In the genomic region with DNA sequence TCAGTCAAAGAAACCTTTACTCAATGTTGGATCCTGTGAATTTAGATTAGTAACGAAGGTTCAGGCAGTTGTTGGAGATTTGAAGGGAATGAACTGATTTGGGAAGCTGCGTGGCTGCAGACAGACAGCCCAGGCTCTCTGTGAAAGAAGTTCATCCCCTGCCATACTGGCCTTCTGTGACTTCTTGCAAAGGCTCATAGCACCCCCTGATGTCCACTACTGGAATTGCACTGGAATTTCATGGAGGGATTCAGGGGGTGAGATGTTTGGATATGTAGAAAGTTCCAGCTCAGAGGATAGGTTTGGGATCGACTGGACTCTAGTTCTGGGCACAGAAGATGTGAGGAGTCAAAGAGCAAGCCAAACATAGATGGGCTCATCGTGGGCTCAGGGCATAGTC, we compare ENCODE assay signal across 9 mouse cellular contexts. TPM values are rescaled to one million over a fixed set of nuclear protein-coding genes. Genes with fewer than 3 reads are reported as not detected.
DNase-seq lines count a peak whose midpoint lies in the region; ATAC-seq and TF ChIP-seq lines count a peak whose summit lies in the region.
"Had no signal": no experiment of that assay in that cellular context is flagged by ENCODE, and none has a peak within 500 bp of the region (broad histone marks: within the 10 kb centered on the region; RNA-seq: fewer than 3 reads in every experiment).

No protein-coding gene starts in this region.

- H3K4me2 ChIP-seq in hindbrain, embryonic 11.5 days (replicated peaks; ENCODE audit: low read depth, low read length), result no peak overlapping the region
- H3K4me2 ChIP-seq in hindbrain, embryonic 13.5 days, result no peak overlapping the region
- H3K4me2 ChIP-seq: embryonic facial prominence, embryonic 13.5 days had no signal

- no peaks in the 10 kb centered on the region for H3K36me3 ChIP-seq in hindbrain, embryonic 11.5 days (ENCODE audit: control insufficient read depth, insufficient read depth, low read length)
- peaks cover 24% of the 10 kb centered on the region for H3K36me3 ChIP-seq in hindbrain, embryonic 13.5 days
- no peaks in the 10 kb centered on the region for H3K36me3 ChIP-seq in G1E (replicated peaks)
- H3K36me3 ChIP-seq: embryonic facial prominence, embryonic 13.5 days had no signal

- no peak overlapping the region for H3K9ac ChIP-seq in hindbrain, embryonic 11.5 days (ENCODE audit: low read depth, low read length)
- H3K9ac ChIP-seq in hindbrain, embryonic 13.5 days, result no peak overlapping the region
- H3K9ac ChIP-seq: embryonic facial prominence, embryonic 13.5 days had no signal

- no peaks in the 10 kb centered on the region for H3K4me1 ChIP-seq in hindbrain, embryonic 11.5 days (replicated peaks; ENCODE audit: control insufficient read depth, insufficient read depth, low read length)
- H3K4me1 ChIP-seq in hindbrain, embryonic 13.5 days (replicated peaks), result no peaks in the 10 kb centered on the region
- H3K4me1 ChIP-seq in G1E (ENCODE audit: insufficient read depth, low read depth, low read length), result no peaks in the 10 kb centered on the region
- H3K4me1 ChIP-seq: embryonic facial prominence, embryonic 13.5 days had no signal

- no peak overlapping the region for H3K27ac ChIP-seq in hindbrain, embryonic 11.5 days (ENCODE audit: low read depth, low read length)
- H3K27ac ChIP-seq in hindbrain, embryonic 13.5 days, result no peak overlapping the region
- H3K27ac ChIP-seq: embryonic facial prominence, embryonic 13.5 days had no signal

- DNase-seq in hindbrain, embryonic 11.5 days (ENCODE audit: low spot score), result peak; percentile 85
- DNase-seq in G1E (ENCODE audit: low spot score), result no peak
- peak; percentile 50 for DNase-seq in cerebellum, adult 11 months
- DNase-seq in frontal cortex, adult 2 months (ENCODE audit: extremely low spot score in 1 of 2, low spot score in 1 of 2), result peak; percentile 28 to 92
- DNase-seq in layer of hippocampus, adult 8-10 months (ENCODE audit: low spot score in 2 of 2), result peak; percentile 52 to 74
- peak; percentile 62 for DNase-seq in lung, postnatal 14 days
- peak; percentile 18 to 58 for DNase-seq in spleen, postnatal 10 days (ENCODE audit: low spot score in 2 of 2)

- 39% methylated on average over 4 of the region's 4 CpGs for WGBS in hindbrain, embryonic 11.5 days
- WGBS in hindbrain, embryonic 13.5 days, result 30% methylated on average over 4 of the region's 4 CpGs

- TF ChIP-seq CTCF in G1E (IDR thresholded peaks at IDR 0.05; ENCODE audit: low read depth, low read length), result peak; percentile 49

- ATAC-seq in hindbrain, embryonic 11.5 days (ENCODE audit: low FRiP score), result no peak
- ATAC-seq in hindbrain, embryonic 13.5 days (ENCODE audit: low FRiP score), result no peak
- no peak; the same call in 1 of the 2 replicates for ATAC-seq in G1E (ENCODE audit: extremely low read depth, insufficient number of reproducible peaks, low FRiP score, poor library complexity, severe bottlenecking)

- no peaks in the 10 kb centered on the region for H3K9me3 ChIP-seq in hindbrain, embryonic 11.5 days (ENCODE audit: control insufficient read depth, low read length)
- H3K9me3 ChIP-seq in hindbrain, embryonic 13.5 days, result no peaks in the 10 kb centered on the region
- peaks cover 3% of the 10 kb centered on the region for H3K9me3 ChIP-seq in G1E (replicated peaks)
- H3K9me3 ChIP-seq: embryonic facial prominence, embryonic 13.5 days had no signal

- H3K4me3 ChIP-seq in hindbrain, embryonic 11.5 days (ENCODE audit: low read depth, low read length), result no peak overlapping the region
- no peak overlapping the region for H3K4me3 ChIP-seq in hindbrain, embryonic 13.5 days
- H3K4me3 ChIP-seq in G1E (ENCODE audit: low read depth, low read length), result no peak overlapping the region
- H3K4me3 ChIP-seq: embryonic facial prominence, embryonic 13.5 days had no signal

- no peaks in the 10 kb centered on the region for H3K27me3 ChIP-seq in hindbrain, embryonic 11.5 days (ENCODE audit: control insufficient read depth, insufficient read depth, low read length)
- 0 out of 2 replicates have a peak, but pooled peaks cover 7% of the 10 kb centered on the region for H3K27me3 ChIP-seq in hindbrain, embryonic 13.5 days
- H3K27me3 ChIP-seq in G1E (ENCODE audit: insufficient read depth, low read length), result no peaks in the 10 kb centered on the region

RNA-seq across cellular contexts. Expression of a gene that starts 27.7 kb away (rescaled TPM):
- polyA plus RNA-seq in hindbrain, embryonic 11.5 days (2014; fragmentation: Nextera tagmentation; extraction: Ambion mirVana), result 20.1 and 22.9 TPM in 2 replicates
- 196 and 224 TPM in 2 replicates for polyA plus RNA-seq in hindbrain, embryonic 13.5 days (2015; fragmentation: Nextera tagmentation; extraction: Ambion mirVana)
- not detected in 2 replicates for total RNA-seq in G1E (2014; fragmentation: Nextera tagmentation)
- not detected in 2 replicates for total RNA-seq in G1E (2017)
- 0.03 TPM in 1 of 2 replicates, not detected in the other for polyA plus RNA-seq in G1E (2012)
- polyA plus RNA-seq in frontal cortex, adult 2 months (2012; rRNA removed), result 153 and 159 TPM in 2 replicates
- 100 to 1,000 TPM; 124 to 160 (median 141) TPM for total RNA-seq in layer of hippocampus, adult 8-10 months (2022)

RNA-seq across cellular contexts. Expression of a gene that starts 33.6 kb away (rescaled TPM):
- polyA plus RNA-seq in hindbrain, embryonic 11.5 days (2014; fragmentation: Nextera tagmentation; extraction: Ambion mirVana), result 84.0 and 102 TPM in 2 replicates
- polyA plus RNA-seq in hindbrain, embryonic 13.5 days (2015; fragmentation: Nextera tagmentation; extraction: Ambion mirVana), result 72.1 and 72.8 TPM in 2 replicates
- 152 and 160 TPM in 2 replicates for total RNA-seq in G1E (2014; fragmentation: Nextera tagmentation)
- 41.2 and 42.9 TPM in 2 replicates for total RNA-seq in G1E (2017)
- polyA plus RNA-seq in G1E (2012), result 34.4 and 49.8 TPM in 2 replicates
- 171 and 174 TPM in 2 replicates for polyA plus RNA-seq in frontal cortex, adult 2 months (2012; rRNA removed)
- 100 to 1,000 TPM; 144 to 177 (median 152) TPM for total RNA-seq in layer of hippocampus, adult 8-10 months (2022)

Comparison
In these comparisons a context has a peak if more than half of its experiments do, and no peak if none do; other contexts are left out.
1. RNA of a gene that starts 27.7 kb away (polyA plus RNA-seq): 196 to 224 TPM in hindbrain, embryonic 13.5 days, 153 to 159 TPM in frontal cortex, adult 2 months and 20.1 to 22.9 TPM in hindbrain, embryonic 11.5 days; 0.03 TPM in G1E; every median in the first group is over 10 times any median in the second.